Mouse (Mus musculus) heart, embryonic 16.5 days (tissue): ENCODE data around the gene Slco1a4. TPM values are rescaled to one million over a fixed set of nuclear protein-coding genes. Genes with fewer than 3 reads are reported as not detected.

ENCODE experiments used
- ATAC-seq: fragments of 200-750 bp; cut with Nextera tagmentation; replicated peaks from 2 replicates; pipeline ENCODE4 v1.8.0; 2017; ENCODE audit warnings: moderate number of reproducible peaks; ENCODE audit not compliant: insufficient read depth, low FRiP score; ENCODE audit errors: extremely low read depth
- H3K27ac ChIP-seq: fragments of 300-500 bp; sonication (generic); 2 replicates; pipeline ENCODE4 v1.5.1; 2014; ENCODE audit warnings: mild to moderate bottlenecking, low read length, control low read depth, moderate library complexity
- H3K27me3 ChIP-seq: fragments of 300-500 bp; sonication (generic); 2 replicates; pipeline ENCODE4 v1.6.1; 2014; ENCODE audit warnings: low read length, mixed read lengths; ENCODE audit not compliant: control insufficient read depth, insufficient read depth
- H3K36me3 ChIP-seq: fragments of 300-500 bp; sonication (generic); 2 replicates; pipeline ENCODE4 v1.6.1; 2014; ENCODE audit not compliant: control insufficient read depth, insufficient read depth
- H3K4me1 ChIP-seq: fragments of 300-500 bp; sonication (generic); 2 replicates; pipeline ENCODE4 v1.6.1; 2014; ENCODE audit warnings: low read length, mixed read lengths; ENCODE audit not compliant: control insufficient read depth, insufficient read depth
- H3K4me2 ChIP-seq: fragments of 300-500 bp; sonication (generic); 2 replicates; pipeline ENCODE4 v1.6.1; 2014; ENCODE audit warnings: low read depth, mild to moderate bottlenecking, control low read depth, low read length
- H3K4me3 ChIP-seq: fragments of 300-500 bp; sonication (generic); 2 replicates; pipeline ENCODE4 v1.5.1; 2014; ENCODE audit warnings: mild to moderate bottlenecking, control low read depth, low read length
- H3K9ac ChIP-seq: fragments of 300-500 bp; sonication (generic); 2 replicates; pipeline ENCODE4 v1.6.1; 2014; ENCODE audit warnings: low read length, control low read depth
- H3K9me3 ChIP-seq: fragments of 300-500 bp; sonication (generic); replicated peaks from 2 replicates; pipeline ENCODE4 v1.6.1; 2016; ENCODE audit warnings: low read length; ENCODE audit not compliant: control insufficient read depth
- WGBS: fragments of 180-500 bp; shearing (Covaris S2); extraction: QIAGEN DNeasy Blood & Tissue Kit; methylation state at CpG from one replicate; pipeline ENCODE4 v1.1.7; 2014; 5-methylcytosine and 5-hydroxymethylcytosine counted together
- polyA plus RNA-seq: library from polyadenylated mRNA; unstranded; fragments of >200 nt; fragmentation: Nextera tagmentation; extraction: Ambion mirVana; gene quantifications from 2 replicates; pipeline ENCODE4 v1.2.1, GENCODE M21; 2015

Slco1a4 gene
- polyA plus RNA-seq, 1 experiment from 2014 or later, result 0.13 TPM

DNA sequence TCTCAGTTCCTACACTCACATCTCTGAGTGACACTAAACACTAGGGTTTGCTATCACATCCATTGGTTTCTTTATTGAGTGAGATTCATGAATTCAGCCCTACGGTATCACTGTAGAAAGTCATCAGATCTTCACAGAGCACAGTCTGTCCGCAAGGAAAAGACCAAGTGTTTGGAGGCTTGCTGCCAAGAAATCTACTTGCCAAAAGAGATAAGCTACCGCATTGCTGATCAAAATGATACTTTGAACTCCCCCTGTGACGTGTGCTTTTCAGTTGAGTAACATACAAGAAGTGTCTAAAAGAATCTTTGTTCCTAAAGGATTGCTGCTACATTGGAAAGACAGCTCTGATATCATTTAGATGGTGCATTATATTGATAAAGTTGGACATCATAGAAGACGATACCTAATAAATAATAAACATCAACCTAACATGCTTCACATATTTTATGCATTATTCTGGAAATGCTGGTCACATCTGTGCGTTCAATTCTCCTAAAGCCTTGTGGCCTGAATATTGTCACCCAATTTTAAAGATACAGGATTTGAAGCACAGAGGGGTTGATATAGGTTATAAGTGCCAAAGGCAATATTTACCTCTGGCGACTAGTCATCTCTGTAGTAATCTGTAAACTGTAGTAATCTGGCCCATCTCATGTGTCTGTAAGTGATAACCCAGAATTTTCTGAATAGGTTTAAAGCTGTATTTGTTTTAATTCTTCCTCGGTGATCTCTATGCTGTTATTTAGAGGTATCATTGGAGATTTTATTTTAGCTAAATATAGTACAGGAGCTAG lies 1.9 kb upstream of the Slco1a4 start:
- H3K36me3 ChIP-seq, result no peaks in the 10 kb centered on the region

DNA sequence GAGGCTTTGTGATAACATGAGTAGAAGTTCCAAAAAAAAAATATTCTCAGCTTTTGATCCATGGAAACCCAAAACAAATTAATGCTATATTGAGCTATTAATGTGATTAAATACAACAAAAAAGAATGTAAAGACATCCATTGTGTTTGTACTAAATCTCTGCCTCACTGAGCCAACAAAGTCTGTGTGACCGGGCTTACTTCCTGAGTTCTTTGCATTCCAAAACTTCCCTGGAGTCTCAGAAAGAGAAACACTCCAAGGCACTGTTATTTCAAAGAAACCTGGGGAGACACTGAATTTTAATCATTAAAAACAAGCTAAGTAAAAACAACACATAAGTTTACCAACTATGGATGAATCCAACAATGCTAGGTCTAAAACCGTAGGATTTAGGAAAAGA lies 2.4 kb downstream of the Slco1a4 start:
- Histone ChIP-seq H3K4me1 (no peaks in the 10 kb centered on the region), H3K4me3 (no peak overlapping the region), H3K9ac (no peak overlapping the region), H3K36me3 (no peaks in the 10 kb centered on the region), H3K27ac (no peak overlapping the region), H3K27me3 (no peaks in the 10 kb centered on the region), H3K4me2 (no peak overlapping the region), H3K9me3 (no peaks in the 10 kb centered on the region)
- 47% methylated on average over 2 of the region's 2 CpGs for WGBS
- ATAC-seq, result no peak

More for the DNA sequence above, 1.9 kb upstream of the Slco1a4 start:
- no peaks in the 10 kb centered on the region for H3K9me3 ChIP-seq
- ATAC-seq, result no peak
- 65% methylated on average over 8 of the region's 8 CpGs for WGBS
- no peak overlapping the region for H3K4me2 ChIP-seq
- H3K4me3 ChIP-seq, result no peak overlapping the region
- no peaks in the 10 kb centered on the region for H3K4me1 ChIP-seq
- H3K9ac ChIP-seq, result no peak overlapping the region
- H3K27me3 ChIP-seq, result no peaks in the 10 kb centered on the region
- H3K27ac ChIP-seq, result no peak overlapping the region

DNA sequence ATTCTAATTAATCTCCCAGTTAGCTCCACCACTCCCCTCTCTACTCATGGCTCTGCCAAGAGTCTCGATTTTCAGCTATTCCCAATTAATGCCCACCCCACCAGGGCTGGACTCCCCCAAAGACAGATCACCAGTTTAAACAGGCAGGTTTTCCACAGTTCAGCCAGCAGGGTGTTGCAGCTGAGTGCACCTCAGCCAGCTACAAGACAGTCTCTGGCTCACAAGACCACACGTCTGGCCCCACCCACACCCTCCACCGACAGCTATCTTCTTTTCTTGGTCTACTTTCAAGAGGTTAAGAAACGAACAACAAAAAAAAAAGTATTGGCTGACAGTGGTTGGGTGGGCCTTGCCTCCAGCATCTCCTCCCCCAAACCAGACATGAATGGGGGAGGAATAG lies 6.9 kb downstream of the Slco1a4 start:
- no peaks in the 10 kb centered on the region for H3K9me3 ChIP-seq
- H3K9ac ChIP-seq, result no peak overlapping the region
- no peak for ATAC-seq
- no peaks in the 10 kb centered on the region for H3K36me3 ChIP-seq
- no peak overlapping the region for H3K4me3 ChIP-seq
- no peak overlapping the region for H3K27ac ChIP-seq
- H3K27me3 ChIP-seq, result no peaks in the 10 kb centered on the region
- 19% methylated on average over 4 of the region's 4 CpGs for WGBS
- no peak overlapping the region for H3K4me2 ChIP-seq
- H3K4me1 ChIP-seq, result no peaks in the 10 kb centered on the region

DNA sequence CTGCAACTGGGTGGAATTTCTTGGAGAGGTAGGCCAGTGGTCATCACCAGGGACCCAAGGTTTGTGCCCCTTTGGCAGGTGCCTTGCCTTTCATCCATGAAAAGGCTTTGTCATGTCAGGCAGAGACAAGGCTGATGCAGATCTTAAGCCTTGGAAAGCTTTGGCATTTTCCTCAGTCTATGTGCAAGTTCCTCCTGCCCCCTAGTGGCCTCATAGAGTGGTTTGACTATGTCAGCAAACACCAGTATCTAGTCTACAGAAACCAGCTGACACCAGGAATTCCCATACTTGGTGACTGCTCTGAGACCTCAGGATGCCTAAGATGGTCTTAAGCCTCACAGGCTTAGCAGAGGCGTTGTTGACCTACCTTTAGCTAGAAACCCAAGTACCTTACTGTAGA lies 58.2 kb downstream of the Slco1a4 start:
- H3K4me2 ChIP-seq, result no peak overlapping the region
- no peaks in the 10 kb centered on the region for H3K4me1 ChIP-seq
- no peaks in the 10 kb centered on the region for H3K9me3 ChIP-seq
- H3K27ac ChIP-seq, result no peak overlapping the region
- H3K27me3 ChIP-seq, result no peaks in the 10 kb centered on the region
- 18% methylated on average over 1 of the region's 1 CpGs for WGBS
- H3K4me3 ChIP-seq, result no peak overlapping the region
- no peak for ATAC-seq
- H3K9ac ChIP-seq, result no peak overlapping the region
- H3K36me3 ChIP-seq, result no peaks in the 10 kb centered on the region

DNA sequence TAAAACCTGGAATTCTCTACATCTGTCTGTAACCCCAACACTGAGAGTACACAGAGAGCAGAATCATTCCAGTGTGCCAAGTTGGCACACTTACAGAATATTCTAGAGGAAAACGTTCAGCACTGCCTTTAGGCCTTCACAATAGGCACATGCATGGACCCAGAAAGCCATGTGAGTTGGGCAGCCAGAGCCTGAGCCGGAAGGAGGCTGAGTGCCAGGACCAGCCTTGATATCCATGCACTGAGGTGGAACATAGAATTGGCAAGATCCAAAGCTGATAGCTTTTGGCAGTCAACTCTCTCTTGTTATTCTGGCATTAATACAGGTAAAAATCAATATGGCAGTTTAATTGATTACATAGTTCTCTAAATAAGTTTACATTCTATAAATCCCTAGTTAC lies 81.5 kb downstream of the Slco1a4 start:
- Histone ChIP-seq H3K36me3 (no peaks in the 10 kb centered on the region), H3K27ac (no peak overlapping the region), H3K27me3 (no peaks in the 10 kb centered on the region), H3K9me3 (no peaks in the 10 kb centered on the region), H3K9ac (no peak overlapping the region), H3K4me1 (no peaks in the 10 kb centered on the region), H3K4me2 (no peak overlapping the region), H3K4me3 (no peak overlapping the region)
- 65% methylated on average over 2 of the region's 2 CpGs for WGBS
- ATAC-seq, result no peak

DNA sequence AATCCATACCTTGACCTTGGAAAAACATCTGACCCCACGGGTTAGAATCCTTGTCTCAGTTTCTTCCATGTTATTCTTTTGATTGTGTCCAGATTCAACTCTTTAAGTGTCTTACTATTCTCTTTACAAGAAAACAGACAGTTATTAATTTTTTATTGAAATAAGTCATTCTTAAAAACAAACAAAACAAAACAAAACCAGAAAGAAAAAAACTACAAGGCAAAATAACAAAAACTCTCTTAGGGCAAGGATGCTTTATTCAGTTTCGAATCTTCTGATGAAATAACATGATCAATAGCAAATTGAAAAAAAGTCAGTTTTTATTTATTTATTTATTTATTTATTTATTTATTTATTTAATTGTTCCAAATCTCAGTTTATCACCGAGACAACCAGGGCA lies 82.3 kb downstream of the Slco1a4 start, which contains the start of gene Gm5724:
Gene Gm5724, minus strand, starts transcription at position 101 of the 400 bp plus-strand sequence.
- Histone ChIP-seq H3K27me3 (no peaks in the 10 kb centered on the region), H3K9ac (no peak within 1 kb of the TSS), H3K4me2 (no peak within 1 kb of the TSS), H3K4me1 (no peaks in the 10 kb centered on the region), H3K9me3 (no peaks in the 10 kb centered on the region), H3K36me3 (no peaks in the 10 kb centered on the region), H3K27ac (no peak within 1 kb of the TSS), H3K4me3 (no peak within 1 kb of the TSS)
- 63% methylated on average over 3 of the region's 3 CpGs for WGBS
- no peak for ATAC-seq

Other genes with a start within 250 kb of the Slco1a4 start
- 0.04 TPM in 1 of 2 replicates, not detected in the other for gene Slco1b2, start 226.7 kb downstream of the Slco1a4 start, polyA plus RNA-seq
- not detected in 2 replicates for gene Gm5724, start 82.4 kb downstream of the Slco1a4 start, polyA plus RNA-seq
- gene Slco1a1, start 90.8 kb upstream of the Slco1a4 start, polyA plus RNA-seq, result not detected in 2 replicates
- not detected in 2 replicates for gene Gm6614, start 155.2 kb upstream of the Slco1a4 start, polyA plus RNA-seq